Mouse (Mus musculus): ENCODE results near the gene Bcl7a.

GRCm38 (mm10) chr5:123347985-123348384 is 4.4 kb downstream of the Bcl7a start:
- TF ChIP-seq CTCF (IDR thresholded peaks at IDR 0.05; ENCODE audit: insufficient read depth, low read length), result no peak
- TF ChIP-seq POLR2A (IDR thresholded peaks at IDR 0.05; ENCODE audit: borderline replicate concordance, extremely low read depth, low read depth, low read length), result no peak

Measured in lung, adult 2 months (tissue).